Mouse (Mus musculus): ENCODE results near the gene Umps.

DNA sequence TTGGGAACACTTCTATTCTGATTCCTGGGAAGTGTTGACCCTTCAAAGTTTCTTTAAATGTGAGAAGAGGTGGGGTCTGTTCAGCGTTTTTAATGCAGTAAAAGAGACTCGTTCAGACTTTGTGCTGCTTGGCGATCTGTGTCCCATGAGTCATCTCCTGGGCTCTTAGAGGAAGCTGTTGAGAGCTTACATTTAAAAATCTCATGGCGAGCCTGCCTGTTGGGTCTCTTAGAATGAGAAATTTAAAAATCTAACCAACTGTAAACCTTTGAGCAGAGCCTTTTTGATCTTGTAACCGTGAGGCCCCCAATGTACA, 43.9 kb downstream of the Umps start:
- TF ChIP-seq GABPA (IDR thresholded peaks at IDR 0.05; ENCODE audit: insufficient replicate concordance, low read depth, low read length) (no peak), POLR2A (IDR thresholded peaks at IDR 0.05; ENCODE audit: low read depth, low read length) (no peak), E2F4 (IDR thresholded peaks at IDR 0.05; ENCODE audit: insufficient replicate concordance, low read depth, low read length) (no peak)
